Mouse (Mus musculus) heart, adult 2 months (tissue): ENCODE data around the gene Ncor2.

Experiments
- CTCF ChIP-seq: fragments of 200-600 bp; IDR thresholded peaks from 2 replicates; pipeline ENCODE4 v1.8.1; 2022; ENCODE audit warnings: antibody characterized with exemption, mild to moderate bottlenecking, moderate library complexity
- EP300 ChIP-seq: fragments of 200-500 bp; IDR thresholded peaks from 2 replicates; pipeline ENCODE4 v1.6.1; 2011; ENCODE audit warnings: low read depth, low read length, control low read depth; ENCODE audit not compliant: insufficient read depth
- POLR2A ChIP-seq: fragments of 200-500 bp; IDR thresholded peaks from 2 replicates; pipeline ENCODE4 v1.6.1; 2011; ENCODE audit warnings: mild to moderate bottlenecking, low read depth, low read length, control low read depth; ENCODE audit not compliant: insufficient read depth

- TF ChIP-seq POLR2A (no peak), EP300 (no peak), CTCF (no peak)
Measured at GRCm38 (mm10) chr5:125154178-125154577, 24.8 kb downstream of the Ncor2 start.
